Mouse (Mus musculus) kidney, postnatal 0 days (tissue): ENCODE results near the gene Aacs. TPM values are rescaled to one million over a fixed set of nuclear protein-coding genes. Genes with fewer than 3 reads are reported as not detected.
A peak's percentile ranks its signal among the peaks of the same experiment; 100 is the strongest.

Experiments
- ATAC-seq: fragments of 200-750 bp; cut with Nextera tagmentation; replicated peaks from 2 replicates; pipeline ENCODE4 v1.8.0; 2017; ENCODE audit warnings: low read depth, moderate number of reproducible peaks, moderate TSS enrichment, moderate library complexity; ENCODE audit not compliant: low FRiP score
- DNase-seq: peaks from one replicate; pipeline ENCODE4 v3.0.0-alpha.2; 2016; ENCODE audit warnings: low spot score
- H3K27ac ChIP-seq: fragments of 300-500 bp; sonication (generic); 2 replicates; pipeline ENCODE4 v1.5.1; 2014; ENCODE audit warnings: mild to moderate bottlenecking
- H3K27me3 ChIP-seq: fragments of 300-500 bp; sonication (generic); 2 replicates; pipeline ENCODE4 v1.6.1; 2014; ENCODE audit warnings: low read length, mixed read lengths; ENCODE audit not compliant: insufficient read depth
- H3K36me3 ChIP-seq: fragments of 300-500 bp; sonication (generic); 2 replicates; pipeline ENCODE4 v1.6.1; 2014; ENCODE audit warnings: low read length, mixed read lengths; ENCODE audit not compliant: insufficient read depth
- H3K4me1 ChIP-seq: fragments of 300-500 bp; sonication (generic); replicated peaks from 2 replicates; pipeline ENCODE4 v1.6.1; 2014; ENCODE audit warnings: antibody characterized with exemption, low read length, mixed read lengths; ENCODE audit not compliant: insufficient read depth
- H3K4me2 ChIP-seq: fragments of 300-500 bp; sonication (generic); 2 replicates; pipeline ENCODE4 v1.6.1; 2014; ENCODE audit warnings: mild to moderate bottlenecking, low read length, moderate library complexity, mixed read lengths
- H3K4me3 ChIP-seq: fragments of 300-500 bp; sonication (generic); replicated peaks from 2 replicates; pipeline ENCODE4 v1.5.1; 2014; ENCODE audit warnings: low read depth, low read length
- H3K9ac ChIP-seq: fragments of 300-500 bp; sonication (generic); 2 replicates; pipeline ENCODE4 v1.6.1; 2014; ENCODE audit warnings: low read depth, low read length
- H3K9me3 ChIP-seq: fragments of 300-500 bp; sonication (generic); replicated peaks from 2 replicates; pipeline ENCODE4 v1.6.1; 2016; ENCODE audit warnings: low read length, inconsistent platforms, mixed read lengths
- CTCF ChIP-seq: IDR thresholded peaks from 2 replicates; pipeline ENCODE4 v1.5.1; 2016; ENCODE audit warnings: antibody characterized with exemption, low read depth, mild to moderate bottlenecking, moderate library complexity
- WGBS: fragments of 180-500 bp; shearing (Covaris S2); extraction: QIAGEN DNeasy Blood & Tissue Kit; methylation state at CpG from one replicate; pipeline ENCODE4 v1.1.7; 2014; 5-methylcytosine and 5-hydroxymethylcytosine counted together
- polyA plus RNA-seq: library from polyadenylated mRNA; unstranded; fragments of >200 nt; fragmentation: Nextera tagmentation; extraction: Ambion mirVana; gene quantifications from 2 replicates; pipeline ENCODE4 v1.2.1, GENCODE M21; 2015

Aacs gene
- polyA plus RNA-seq, 1 experiment from 2014 or later, result 22.0 TPM

DNA sequence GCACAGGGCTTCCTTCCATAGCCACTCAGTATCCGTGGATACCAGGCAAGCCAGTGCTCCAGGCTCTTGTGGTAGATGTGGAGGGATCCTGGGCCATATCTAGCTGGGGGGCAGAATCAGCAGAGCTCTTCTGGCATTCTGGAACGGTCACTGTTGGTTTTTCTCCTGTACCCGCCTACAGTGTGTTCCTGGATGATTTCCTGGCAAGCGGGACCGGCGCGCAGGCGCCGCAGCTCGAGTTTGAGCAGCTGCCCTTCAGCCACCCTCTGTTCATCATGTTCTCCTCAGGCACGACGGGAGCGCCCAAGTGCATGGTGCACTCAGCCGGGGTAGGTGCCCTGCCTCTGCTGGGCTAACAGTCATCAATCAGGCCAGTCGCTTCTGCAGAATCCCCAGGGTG, 30.4 kb downstream of the Aacs start:
- peaks cover 15% of the 10 kb centered on the region; the same call in 1 of the 2 replicates for H3K36me3 ChIP-seq
- no peak overlapping the region; the same call in 1 of the 2 replicates for H3K27ac ChIP-seq
- no peak overlapping the region for H3K4me2 ChIP-seq
- 67% methylated on average over 15 of the region's 15 CpGs for WGBS
- DNase-seq (no peak), ATAC-seq (no peak)
- H3K4me1 ChIP-seq, result no peaks in the 10 kb centered on the region
- no peaks in the 10 kb centered on the region for H3K27me3 ChIP-seq
- H3K9me3 ChIP-seq, result no peaks in the 10 kb centered on the region
- H3K4me3 ChIP-seq, result no peak overlapping the region
- no peak for TF ChIP-seq CTCF
- H3K9ac ChIP-seq, result no peak overlapping the region

DNA sequence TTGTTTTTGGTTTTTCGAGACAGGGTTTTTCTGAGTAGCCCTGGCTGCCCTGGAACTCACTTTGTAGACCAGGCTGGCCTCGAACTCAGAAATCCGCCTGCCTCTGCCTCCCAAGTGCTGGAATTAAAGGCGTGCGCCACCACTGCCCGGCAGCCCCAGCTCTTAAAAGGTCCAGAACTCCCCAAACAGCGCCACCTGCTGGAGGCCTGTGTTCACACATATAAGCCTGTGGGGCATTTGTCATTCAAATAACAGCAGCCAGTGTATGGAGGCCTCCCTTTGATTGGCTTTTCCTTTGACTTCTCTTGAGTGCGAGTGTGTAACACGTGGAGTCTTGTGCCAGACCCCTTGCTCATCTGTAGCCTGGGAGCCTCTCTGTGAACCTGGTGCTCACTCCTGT, 32.0 kb downstream of the Aacs start:
- no peak overlapping the region for H3K27ac ChIP-seq
- no peak overlapping the region for H3K4me3 ChIP-seq
- no peaks in the 10 kb centered on the region for H3K27me3 ChIP-seq
- H3K9ac ChIP-seq, result no peak overlapping the region
- ATAC-seq (no peak), DNase-seq (no peak)
- no peaks in the 10 kb centered on the region for H3K9me3 ChIP-seq
- H3K4me2 ChIP-seq, result no peak overlapping the region
- TF ChIP-seq CTCF, result peak; percentile 48; the same call in 1 of the 2 replicates
- peaks cover 21% of the 10 kb centered on the region; the same call in 1 of the 2 replicates for H3K36me3 ChIP-seq
- H3K4me1 ChIP-seq, result no peaks in the 10 kb centered on the region
- WGBS, result 92% methylated on average over 9 of the region's 9 CpGs

DNA sequence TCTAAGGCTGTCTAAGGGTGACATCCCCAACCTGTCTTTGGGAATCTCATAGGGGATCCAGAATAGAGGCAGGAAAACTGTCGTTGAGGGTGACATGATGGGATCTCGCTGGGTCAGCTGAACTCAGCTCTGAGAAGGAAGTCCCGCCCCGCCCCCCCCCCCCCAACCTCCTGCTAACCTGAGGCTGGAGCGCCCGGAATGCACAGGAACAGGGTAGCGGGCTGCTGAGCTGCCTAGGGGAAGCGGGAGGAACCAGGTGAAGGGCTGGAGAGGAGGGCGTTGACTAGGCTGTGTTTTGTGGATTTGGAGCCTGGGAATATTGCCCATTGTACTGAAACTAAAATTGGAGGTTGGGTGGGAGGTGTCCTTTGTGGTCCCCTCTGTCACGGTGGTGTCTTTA, 32.4 kb downstream of the Aacs start:
- ATAC-seq (no peak), DNase-seq (no peak)
- Histone ChIP-seq H3K36me3 (peaks cover 24% of the 10 kb centered on the region; the same call in 1 of the 2 replicates), H3K4me2 (no peak overlapping the region), H3K27ac (no peak overlapping the region), H3K4me1 (no peaks in the 10 kb centered on the region), H3K27me3 (no peaks in the 10 kb centered on the region), H3K9ac (no peak overlapping the region), H3K4me3 (no peak overlapping the region), H3K9me3 (no peaks in the 10 kb centered on the region)
- 95% methylated on average over 10 of the region's 10 CpGs for WGBS
- TF ChIP-seq CTCF, result no peak

- Histone ChIP-seq H3K4me2 (no peak overlapping the region), H3K4me3 (no peak overlapping the region), H3K9me3 (no peaks in the 10 kb centered on the region), H3K27ac (no peak overlapping the region), H3K36me3 (0 out of 2 replicates have a peak, but pooled peaks cover 25% of the 10 kb centered on the region), H3K9ac (no peak overlapping the region), H3K27me3 (no peaks in the 10 kb centered on the region), H3K4me1 (no peaks in the 10 kb centered on the region)
- TF ChIP-seq CTCF, result peak; percentile 78
- WGBS, result 56% methylated on average over 5 of the region's 5 CpGs
- peak; percentile 56 for DNase-seq
- no peak for ATAC-seq
These were observed 33.9 kb downstream of the Aacs start for GRCm38 (mm10) chr5:125509541-125509940.

DNA sequence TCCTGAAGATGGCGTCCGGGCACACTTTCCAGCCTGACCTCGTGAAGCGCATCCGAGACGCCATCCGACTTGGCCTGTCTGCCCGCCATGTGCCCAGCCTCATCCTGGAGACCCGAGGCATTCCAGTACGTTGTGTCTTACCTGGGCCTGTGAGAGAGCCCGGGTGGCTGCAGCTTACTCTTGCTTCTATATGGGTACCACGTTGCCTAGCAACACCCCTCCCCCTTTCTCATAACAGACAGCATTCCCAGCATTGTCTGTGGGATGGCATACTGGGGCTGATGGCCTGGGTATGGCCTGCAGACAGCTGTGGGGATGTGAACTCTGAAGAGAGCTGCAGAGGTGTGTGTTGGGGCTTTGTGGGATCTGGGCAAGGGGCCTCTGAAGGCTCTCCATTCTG, 39.4 kb downstream of the Aacs start:
- no peak for TF ChIP-seq CTCF
- Histone ChIP-seq H3K9ac (no peak overlapping the region), H3K4me1 (no peaks in the 10 kb centered on the region), H3K4me3 (no peak overlapping the region), H3K4me2 (no peak overlapping the region), H3K27ac (no peak overlapping the region), H3K9me3 (no peaks in the 10 kb centered on the region), H3K36me3 (peaks cover 35% of the 10 kb centered on the region), H3K27me3 (no peaks in the 10 kb centered on the region)
- DNase-seq (no peak), ATAC-seq (no peak)
- 90% methylated on average over 12 of the region's 12 CpGs for WGBS

DNA sequence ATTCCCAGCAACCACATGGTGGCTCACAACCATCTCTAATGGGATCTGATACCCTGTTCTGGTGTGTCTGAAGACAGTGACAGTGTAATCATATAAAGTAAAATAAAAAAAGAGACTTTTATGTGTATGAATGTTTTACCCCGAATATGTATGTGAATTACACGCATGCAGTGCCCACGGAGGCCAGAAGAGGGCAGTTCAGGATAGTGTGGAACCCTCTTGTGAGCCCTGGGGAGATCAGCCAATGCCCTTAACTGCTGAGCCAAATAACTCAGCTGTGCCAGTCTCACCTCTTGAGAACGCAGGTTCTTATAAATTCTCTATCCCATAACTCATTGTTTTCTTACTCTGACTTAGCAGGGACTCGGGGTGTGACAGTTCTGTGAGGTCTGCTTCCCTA, 43.0 kb downstream of the Aacs start:
- TF ChIP-seq CTCF, result peak; percentile 61
- no peak for ATAC-seq

More for the DNA sequence above, 43.0 kb downstream of the Aacs start:
- DNase-seq, result peak; percentile 35
- Histone ChIP-seq H3K4me3 (no peak overlapping the region), H3K9ac (no peak overlapping the region), H3K27me3 (no peaks in the 10 kb centered on the region), H3K4me1 (no peaks in the 10 kb centered on the region), H3K27ac (no peak overlapping the region), H3K4me2 (no peak overlapping the region), H3K9me3 (no peaks in the 10 kb centered on the region), H3K36me3 (peaks cover 26% of the 10 kb centered on the region)
- 64% methylated on average over 5 of the region's 5 CpGs for WGBS
